Mouse (Mus musculus) heart, adult 2 months (tissue): ENCODE measurements around the gene Htr2a. TPM values are rescaled to one million over a fixed set of nuclear protein-coding genes. Genes with fewer than 3 reads are reported as not detected.

ENCODE experiments used
- DNase-seq, 2 experiments: peaks; one replicate each; pipeline ENCODE4 v3.0.0; 2021
- H3K27ac ChIP-seq: fragments of 200-600 bp; 2 replicates; pipeline ENCODE4 v1.8.1; 2022
- H3K27me3 ChIP-seq: fragments of 200-500 bp; 2 replicates; pipeline ENCODE4 v1.6.1; 2012; ENCODE audit warnings: mild to moderate bottlenecking, low read length, inconsistent platforms, mixed read lengths; ENCODE audit not compliant: control insufficient read depth, insufficient read depth
- H3K36me3 ChIP-seq: fragments of 200-500 bp; 2 replicates; pipeline ENCODE4 v1.6.1; 2012; ENCODE audit warnings: low read length, inconsistent platforms; ENCODE audit not compliant: control insufficient read depth, insufficient read depth
- H3K4me1 ChIP-seq: fragments of 200-500 bp; 2 replicates; pipeline ENCODE4 v1.6.1; 2011; ENCODE audit warnings: low read length; ENCODE audit not compliant: control insufficient read depth, insufficient read depth
- H3K4me3 ChIP-seq: fragments of 200-600 bp; 2 replicates; pipeline ENCODE4 v1.8.1; 2022
- H3K79me2 ChIP-seq: fragments of 200-500 bp; replicated peaks from 2 replicates; pipeline ENCODE4 v1.6.1; 2012; ENCODE audit warnings: mild to moderate bottlenecking, inconsistent platforms, low read length, moderate library complexity, mixed read lengths; ENCODE audit not compliant: control insufficient read depth, insufficient read depth
- H3K9ac ChIP-seq: fragments of 200-500 bp; 2 replicates; pipeline ENCODE4 v1.6.1; 2012; ENCODE audit warnings: low read depth, mild to moderate bottlenecking, control low read depth, inconsistent platforms, low read length, mixed read lengths
- CTCF ChIP-seq: fragments of 200-600 bp; IDR thresholded peaks from 2 replicates; pipeline ENCODE4 v1.8.1; 2022; ENCODE audit warnings: antibody characterized with exemption, mild to moderate bottlenecking, moderate library complexity
- EP300 ChIP-seq: fragments of 200-500 bp; IDR thresholded peaks from 2 replicates; pipeline ENCODE4 v1.6.1; 2011; ENCODE audit warnings: low read depth, low read length, control low read depth; ENCODE audit not compliant: insufficient read depth
- POLR2A ChIP-seq: fragments of 200-500 bp; IDR thresholded peaks from 2 replicates; pipeline ENCODE4 v1.6.1; 2011; ENCODE audit warnings: mild to moderate bottlenecking, low read depth, low read length, control low read depth; ENCODE audit not compliant: insufficient read depth
- WGBS: fragments of 180-500 bp; shearing (Covaris S2); methylation state at CpG from one replicate; pipeline ENCODE4 v1.1.7; 2018; 5-methylcytosine and 5-hydroxymethylcytosine counted together
- intact Hi-C: fragments of 180-260 bp; cut with DNase I; formaldehyde crosslinking; loops from one replicate; pipeline ENCODE4 v1.15.1; 2025
- polyA plus RNA-seq: library from polyadenylated mRNA; depleted of rRNA; stranded (reverse); fragments of >200 nt; gene quantifications from 2 replicates; pipeline ENCODE4 v1.2.3, GENCODE M21; 2012
- total RNA-seq, 2 experiments: library from RNA; stranded (reverse); gene quantifications; 2 replicates each; pipeline ENCODE4 v1.2.3; 2021

Gene Htr2a
- total and polyA plus RNA-seq, 3 experiments: 0.33 to 0.77 (median 0.73) TPM

- Histone ChIP-seq H3K36me3 (no peaks in the 10 kb centered on the region), H3K79me2 (no peaks in the 10 kb centered on the region), H3K4me3 (no peak overlapping the region), H3K9ac (no peak overlapping the region), H3K27me3 (no peaks in the 10 kb centered on the region), H3K4me1 (no peaks in the 10 kb centered on the region), H3K27ac (no peak overlapping the region)
- WGBS: 69% methylated on average over 4 of the region's 4 CpGs
- TF ChIP-seq EP300: no peak
- peak; percentile 66 for TF ChIP-seq CTCF
- no peak for TF ChIP-seq POLR2A
- intact Hi-C loops: loop anchor here (5.0 kb wide), 1 partner anchor 88 kb away; no protein-coding TSS in a partner anchor
- DNase-seq: no peak
Measured at GRCm38 (mm10) chr14:74618858-74619257, 21.8 kb upstream of the Htr2a start.

GRCm38 (mm10) chr14:74638071-74638470, 2.6 kb upstream of the Htr2a start:
- DNase-seq: no peak
- no peak overlapping the region for H3K9ac ChIP-seq
- no peak overlapping the region for H3K27ac ChIP-seq
- H3K27me3 ChIP-seq: no peaks in the 10 kb centered on the region
- H3K79me2 ChIP-seq: no peaks in the 10 kb centered on the region
- 74% methylated on average over 4 of the region's 4 CpGs for WGBS
- no peak overlapping the region for H3K4me3 ChIP-seq
- TF ChIP-seq POLR2A (no peak), EP300 (no peak), CTCF (peak; percentile 48)
- H3K4me1 ChIP-seq: peaks cover 2% of the 10 kb centered on the region; the same call in 1 of the 2 replicates
- intact Hi-C loops: no loop called here
- no peaks in the 10 kb centered on the region for H3K36me3 ChIP-seq

GRCm38 (mm10) chr14:74641668-74642230, 1.1 kb downstream of the Htr2a start:
- Histone ChIP-seq H3K36me3 (no peaks in the 10 kb centered on the region), H3K79me2 (no peaks in the 10 kb centered on the region), H3K27ac (no peak overlapping the region), H3K4me3 (peak overlapping the region; percentile 47), H3K27me3 (no peaks in the 10 kb centered on the region), H3K4me1 (peaks cover 4% of the 10 kb centered on the region), H3K9ac (peak overlapping the region; percentile 18; the same call in 1 of the 2 replicates)
- WGBS: 10% methylated on average over 17 of the region's 17 CpGs
- DNase-seq: no peak
- intact Hi-C loops: loop anchor here (2.0 to 10.0 kb wide), 4 partner anchors 67 to 1117 kb away; partner anchors contain the start of gene Sucla2
- no peak for TF ChIP-seq POLR2A
- no peak for TF ChIP-seq CTCF
- TF ChIP-seq EP300: no peak

- no peaks in the 10 kb centered on the region for H3K79me2 ChIP-seq
- 3% methylated on average over 4 of the region's 4 CpGs for WGBS
- H3K4me3 ChIP-seq: peak overlapping the region; percentile 28
- peak; percentile 79 to 89 for DNase-seq
- peak overlapping the region; percentile 17; the same call in 1 of the 2 replicates for H3K9ac ChIP-seq
- intact Hi-C loops: loop anchor here (2.0 to 10.0 kb wide), 4 partner anchors 66 to 1118 kb away; partner anchors contain the start of gene Sucla2
- no peaks in the 10 kb centered on the region for H3K27me3 ChIP-seq
- H3K36me3 ChIP-seq: no peaks in the 10 kb centered on the region
- peak; percentile 81; the same call in 1 of the 2 replicates for TF ChIP-seq EP300
- TF ChIP-seq CTCF: peak; percentile 99
- no peak for TF ChIP-seq POLR2A
- H3K4me1 ChIP-seq: peaks cover 5% of the 10 kb centered on the region
- no peak overlapping the region for H3K27ac ChIP-seq
Measured at GRCm38 (mm10) chr14:74643296-74643695, 2.7 kb downstream of the Htr2a start.

GRCm38 (mm10) chr14:74646107-74646793, 5.6 kb downstream of the Htr2a start:
- peaks cover 5% of the 10 kb centered on the region for H3K4me1 ChIP-seq
- no peak overlapping the region for H3K4me3 ChIP-seq
- H3K79me2 ChIP-seq: no peaks in the 10 kb centered on the region
- no peak overlapping the region for H3K9ac ChIP-seq
- TF ChIP-seq EP300 (0 out of 2 replicates have a peak, but pooled peaks have one; percentile 50), CTCF (no peak)
- intact Hi-C loops: loop anchor here (10.0 kb wide), 3 partner anchors 329 to 1121 kb away; partner anchors contain the start of gene Sucla2
- 37% methylated on average over 11 of the region's 11 CpGs for WGBS
- peak overlapping the region; percentile 57 for H3K27ac ChIP-seq
- DNase-seq: peak; percentile 36 to 44
- no peaks in the 10 kb centered on the region for H3K36me3 ChIP-seq
- H3K27me3 ChIP-seq: no peaks in the 10 kb centered on the region

- 92% methylated on average over 6 of the region's 6 CpGs for WGBS
- Histone ChIP-seq H3K27ac (no peak overlapping the region), H3K4me3 (no peak overlapping the region), H3K79me2 (0 out of 2 replicates have a peak, but pooled peaks cover 1% of the 10 kb centered on the region), H3K4me1 (peaks cover 5% of the 10 kb centered on the region), H3K27me3 (no peaks in the 10 kb centered on the region), H3K36me3 (no peaks in the 10 kb centered on the region), H3K9ac (no peak overlapping the region)
- no peak for TF ChIP-seq EP300
- TF ChIP-seq CTCF: no peak
- TF ChIP-seq POLR2A: no peak
- intact Hi-C loops: no loop called here
- DNase-seq: no peak
Measured at GRCm38 (mm10) chr14:74650001-74650400, 9.4 kb downstream of the Htr2a start.
